Mouse (Mus musculus): Measurements from ENCODE around the gene Erbb2.

DNA sequence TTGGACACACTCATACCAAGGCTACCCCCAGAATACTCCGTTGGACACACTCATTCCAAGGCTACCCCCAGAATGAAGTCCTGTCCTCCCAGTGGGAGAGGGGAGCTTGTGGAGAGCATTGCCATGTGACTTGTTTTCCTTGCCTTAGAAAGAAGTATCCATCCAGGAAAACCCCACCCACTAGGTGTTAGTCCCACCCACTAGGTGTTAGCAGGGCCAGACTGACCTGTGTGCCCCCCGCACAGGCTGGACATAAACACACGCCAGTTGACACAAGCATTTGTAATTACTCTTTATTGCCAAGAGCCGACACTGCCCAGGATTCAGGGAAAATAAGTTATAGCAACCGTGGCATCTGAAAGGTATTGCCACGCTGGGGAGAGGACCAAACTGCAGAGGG lies 25.2 kb downstream of the Erbb2 start:
- TF ChIP-seq POLR2A (IDR thresholded peaks at IDR 0.05; ENCODE audit: low read depth, low read length) (no peak), CTCF (IDR thresholded peaks at IDR 0.05; ENCODE audit: extremely low read depth, insufficient read length, insufficient replicate concordance, low read depth, low read length) (no peak)

Data from small intestine, adult 2 months (tissue).